ENCODE assay signal across 10 mouse cellular contexts in genomic region chr11:98949958-98950460, GRCm38 (mm10). TPM values are rescaled to one million over a fixed set of nuclear protein-coding genes. Genes with fewer than 3 reads are reported as not detected.
DNase-seq lines count a peak whose midpoint lies in the region; ATAC-seq and TF ChIP-seq lines count a peak whose summit lies in the region.
"Had no signal": no experiment of that assay in that cellular context is flagged by ENCODE, and none has a peak within 500 bp of the region (broad histone marks: within the 10 kb centered on the region; RNA-seq: fewer than 3 reads in every experiment).

No protein-coding gene starts in this region.

- H3K4me2 ChIP-seq in heart, embryonic 16.5 days (ENCODE audit: low read depth, low read length) = no peak overlapping the region
- no peak overlapping the region for H3K4me2 ChIP-seq in stomach, embryonic 16.5 days (ENCODE audit: low read depth, low read length)

- peak overlapping the region; percentile 23 for H3K9ac ChIP-seq in heart, embryonic 16.5 days (ENCODE audit: low read length)
- H3K9ac ChIP-seq in stomach, embryonic 16.5 days (ENCODE audit: low read length) = peak overlapping the region; percentile 46; the same call in 1 of the 2 replicates

- peak; percentile 87 for DNase-seq in gastrocnemius, adult 2 months
- DNase-seq in gastrocnemius, postnatal 4 days (ENCODE audit: low spot score in 2 of 2) = no peak
- DNase-seq in spleen, postnatal 10 days (ENCODE audit: low spot score in 2 of 2) = no peak

- intact Hi-C loops in gastrocnemius, adult 2 months (cut with DNase I) = no loop called here

- TF ChIP-seq CTCF in gastrocnemius, adult 2 months (IDR thresholded peaks at IDR 0.05) = no peak

- H3K4me3 ChIP-seq in gastrocnemius, adult 2 months = peak overlapping the region; percentile 61
- H3K4me3 ChIP-seq in megakaryocyte, embryonic 14.5 days (replicated peaks) = peak overlapping the region; percentile 1
- no peak overlapping the region for H3K4me3 ChIP-seq in heart, embryonic 16.5 days (ENCODE audit: low read length)
- no peak overlapping the region for H3K4me3 ChIP-seq in stomach, embryonic 16.5 days (replicated peaks; ENCODE audit: low read length)

- H3K27me3 ChIP-seq in megakaryocyte, embryonic 14.5 days (replicated peaks) = peaks cover 78% of the 10 kb centered on the region
- no peaks in the 10 kb centered on the region for H3K27me3 ChIP-seq in heart, embryonic 16.5 days (ENCODE audit: control insufficient read depth, insufficient read depth, low read length)
- H3K27me3 ChIP-seq in stomach, embryonic 16.5 days (ENCODE audit: control insufficient read depth, insufficient read depth, low read length) = no peaks in the 10 kb centered on the region

- peaks cover 75% of the 10 kb centered on the region for H3K4me1 ChIP-seq in megakaryocyte, embryonic 14.5 days
- H3K4me1 ChIP-seq in heart, embryonic 16.5 days (ENCODE audit: control insufficient read depth, insufficient read depth, low read length) = peaks cover 91% of the 10 kb centered on the region
- H3K4me1 ChIP-seq in stomach, embryonic 16.5 days (ENCODE audit: control insufficient read depth, insufficient read depth, low read length) = peaks cover 84% of the 10 kb centered on the region

- no peak for ATAC-seq in megakaryocyte, adult 5-6 weeks (ENCODE audit: poor library complexity, severe bottlenecking)
- no peak for ATAC-seq in heart, embryonic 16.5 days (replicated peaks; ENCODE audit: extremely low read depth, insufficient read depth, low FRiP score)
- no peak for ATAC-seq in stomach, embryonic 16.5 days (ENCODE audit: insufficient read depth, low FRiP score)
- no peak for ATAC-seq in inflammation-experienced regulatory T-cells, adult 6 months
- ATAC-seq: hindbrain, embryonic 16.5 days had no signal

- H3K9me3 ChIP-seq in megakaryocyte, embryonic 14.5 days = no peaks in the 10 kb centered on the region
- no peaks in the 10 kb centered on the region for H3K9me3 ChIP-seq in heart, embryonic 16.5 days (replicated peaks; ENCODE audit: control insufficient read depth, low read length)
- H3K9me3 ChIP-seq in stomach, embryonic 16.5 days (replicated peaks; ENCODE audit: control insufficient read depth, low read length) = no peaks in the 10 kb centered on the region

- peak overlapping the region; percentile 89 for H3K27ac ChIP-seq in gastrocnemius, adult 2 months
- H3K27ac ChIP-seq in heart, embryonic 16.5 days (ENCODE audit: low read length) = peak overlapping the region; percentile 97
- H3K27ac ChIP-seq in stomach, embryonic 16.5 days (ENCODE audit: low read length) = peak overlapping the region; percentile 91

- WGBS in heart, embryonic 16.5 days = 72% methylated on average over 7 of the region's 7 CpGs
- WGBS in stomach, embryonic 16.5 days = 73% methylated on average over 7 of the region's 7 CpGs

- H3K36me3 ChIP-seq in megakaryocyte, embryonic 14.5 days (replicated peaks; ENCODE audit: low read length) = no peaks in the 10 kb centered on the region
- H3K36me3 ChIP-seq in heart, embryonic 16.5 days (ENCODE audit: control insufficient read depth, insufficient read depth) = no peaks in the 10 kb centered on the region
- H3K36me3 ChIP-seq in stomach, embryonic 16.5 days (ENCODE audit: control insufficient read depth, insufficient read depth, low read length) = no peaks in the 10 kb centered on the region; the same call in 1 of the 2 replicates

RNA-seq across cellular contexts. Expression of gene Rara, which starts 22.4 kb away (rescaled TPM):
- total RNA-seq in gastrocnemius, adult 2 months (2021) = 10 to 100 TPM; 10.2 to 12.4 TPM
- 10 to 100 TPM; 44.6 to 45.9 TPM for total RNA-seq in gastrocnemius, postnatal 4 days (2021)
- 11.8 and 25.3 TPM in 2 replicates for polyA plus RNA-seq in megakaryocyte, embryonic 14.5 days (2012; ENCODE audit: insufficient read depth, low replicate concordance)
- total RNA-seq in megakaryocyte, adult 5-6 weeks (2015) = 124 and 125 TPM in 2 replicates
- 38.8 and 43.3 TPM in 2 replicates for total RNA-seq in megakaryocyte, adult 5-6 weeks (2017)
- 28.2 and 28.6 TPM in 2 replicates for polyA plus RNA-seq in heart, embryonic 16.5 days (2015; fragmentation: Nextera tagmentation; extraction: Ambion mirVana)
- polyA plus RNA-seq in stomach, embryonic 16.5 days (2015; fragmentation: Nextera tagmentation; extraction: Ambion mirVana) = 28.8 and 30.1 TPM in 2 replicates
- 1 to 10 TPM; 7.4 to 8.1 (median 7.6) TPM for polyA plus RNA-seq in inflammation-experienced regulatory T-cells, adult 6 months (2017; shearing (Covaris generic))

RNA-seq across cellular contexts. Expression of gene Gjd3, which starts 32.8 kb away (rescaled TPM):
- total RNA-seq in gastrocnemius, adult 2 months (2021) = not detected
- total RNA-seq in gastrocnemius, postnatal 4 days (2021) = under 1 TPM in 1 of 2 experiments, not detected in 1; 0.69 TPM
- polyA plus RNA-seq in megakaryocyte, embryonic 14.5 days (2012; ENCODE audit: insufficient read depth, low replicate concordance) = not detected in 2 replicates
- not detected in 2 replicates for total RNA-seq in megakaryocyte, adult 5-6 weeks (2015)
- not detected in 2 replicates for total RNA-seq in megakaryocyte, adult 5-6 weeks (2017)
- polyA plus RNA-seq in heart, embryonic 16.5 days (2015; fragmentation: Nextera tagmentation; extraction: Ambion mirVana) = 4.1 and 4.5 TPM in 2 replicates
- 0.44 TPM in 1 of 2 replicates, not detected in the other for polyA plus RNA-seq in stomach, embryonic 16.5 days (2015; fragmentation: Nextera tagmentation; extraction: Ambion mirVana)
- not detected for polyA plus RNA-seq in inflammation-experienced regulatory T-cells, adult 6 months (2017; shearing (Covaris generic))
- total RNA-seq: neutrophil, adult 5-6 weeks had no signal

RNA-seq across cellular contexts. Expression of gene Cdc6, which starts 42.4 kb away (rescaled TPM):
- total RNA-seq in gastrocnemius, adult 2 months (2021) = under 1 TPM in 1 of 2 experiments, not detected in 1; 0.11 TPM
- total RNA-seq in gastrocnemius, postnatal 4 days (2021) = 1 to 10 TPM; 6.8 to 7.5 TPM
- polyA plus RNA-seq in megakaryocyte, embryonic 14.5 days (2012; ENCODE audit: insufficient read depth, low replicate concordance) = 0.44 TPM in 1 of 2 replicates, not detected in the other
- total RNA-seq in megakaryocyte, adult 5-6 weeks (2015) = 26.4 and 31.3 TPM in 2 replicates
- total RNA-seq in megakaryocyte, adult 5-6 weeks (2017) = 26.5 and 27.5 TPM in 2 replicates
- 18.6 and 23.0 TPM in 2 replicates for polyA plus RNA-seq in heart, embryonic 16.5 days (2015; fragmentation: Nextera tagmentation; extraction: Ambion mirVana)
- 26.9 and 28.1 TPM in 2 replicates for polyA plus RNA-seq in stomach, embryonic 16.5 days (2015; fragmentation: Nextera tagmentation; extraction: Ambion mirVana)
- polyA plus RNA-seq in inflammation-experienced regulatory T-cells, adult 6 months (2017; shearing (Covaris generic)) = 10 to 100 TPM in 1 of 3 experiments, 1 to 10 TPM in 2; 5.1 to 40.6 (median 5.2) TPM

Comparison
In these comparisons a context has a peak if more than half of its experiments do, and no peak if none do; other contexts are left out.
1. H3K4me3 ChIP-seq: peak in gastrocnemius, adult 2 months (single experiment) and megakaryocyte, embryonic 14.5 days (single experiment); none in heart, embryonic 16.5 days (single experiment) and stomach, embryonic 16.5 days (single experiment).
2. Peak in every context shown above with its lines, with median percentiles within 50 percentile points of each other: H3K27ac ChIP-seq.